Mouse (Mus musculus): Measurements from ENCODE around the gene Tspan11. TPM values are rescaled to one million over a fixed set of nuclear protein-coding genes. Genes with fewer than 3 reads are reported as not detected.

Gene Tspan11
- total and polyA plus RNA-seq, 3 experiments, result not detected

DNA sequence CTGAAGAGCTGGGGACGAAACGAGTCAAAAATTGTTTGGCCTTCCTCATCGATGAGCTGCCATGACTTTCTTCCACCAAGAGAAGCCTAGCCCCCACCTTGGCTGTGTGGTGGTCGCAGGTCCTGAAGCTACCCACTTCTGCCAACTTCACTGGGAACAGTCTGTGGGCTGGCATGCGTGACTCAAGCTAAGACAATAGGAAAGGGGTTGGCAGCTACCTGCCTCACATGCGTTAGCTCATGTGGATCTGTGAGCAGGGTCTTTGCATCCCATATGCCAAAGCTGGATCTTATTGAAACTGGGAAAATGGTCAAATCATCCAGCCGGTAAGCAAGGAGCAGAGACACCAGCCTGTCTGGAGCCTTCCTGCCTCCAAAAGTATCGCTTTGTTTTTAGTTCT is 14.8 kb upstream of the Tspan11 start:
- H3K4me1 ChIP-seq (ENCODE audit: control insufficient read depth in 1 of 2, insufficient read depth in 2 of 2), result no peaks in the 10 kb centered on the region
- no peaks in the 10 kb centered on the region for H3K36me3 ChIP-seq (replicated peaks in 1 of 2; ENCODE audit: control insufficient read depth in 1 of 2, insufficient read depth in 1 of 2, low read length in 1 of 2)
- no peak for DNase-seq (ENCODE audit: extremely low read depth)
- in situ Hi-C loops (cut with MboI; ENCODE audit: low pct_ligation_motif_present, low pct_unique_long_range_greater_than_20kb, low sequenced_read_pairs) (no loop called here), dilution Hi-C loops (cut with MboI; ENCODE audit: extremely low pct_ligation_motif_present, extremely low pct_unique_long_range_greater_than_20kb, low sequenced_read_pairs) (no loop called here)
- H3K4me2 ChIP-seq (ENCODE audit: insufficient read depth, low read depth, poor library complexity, severe bottlenecking), result no peak overlapping the region
- H3K79me2 ChIP-seq (replicated peaks; ENCODE audit: control insufficient read depth, extremely low read depth, insufficient read depth, poor library complexity, severe bottlenecking), result no peaks in the 10 kb centered on the region
- no peak overlapping the region for H3K9ac ChIP-seq (ENCODE audit: insufficient read depth, low read depth)
- H3K9me3 ChIP-seq (replicated peaks; ENCODE audit: low read length), result peaks cover 17% of the 10 kb centered on the region
- TF ChIP-seq ZNF384 (IDR thresholded peaks at IDR 0.05; ENCODE audit: low read depth, low read length) (no peak), IRF4 (IDR thresholded peaks at IDR 0.05; ENCODE audit: low read depth, low read length) (no peak), POLR2A (IDR thresholded peaks at IDR 0.05; ENCODE audit: low read depth, low read length) (no peak), RAD21 (IDR thresholded peaks at IDR 0.05; ENCODE audit: low read depth, low read length) (no peak), MXI1 (IDR thresholded peaks at IDR 0.05; ENCODE audit: low read depth, low read length) (no peak), ZMIZ1 (IDR thresholded peaks at IDR 0.05; ENCODE audit: low read depth, low read length) (no peak), PAX5 (IDR thresholded peaks at IDR 0.05; ENCODE audit: low read length) (no peak), TBP (conservative IDR thresholded peaks at IDR 0.05; ENCODE audit: low read depth, low read length) (no peak), ZC3H11A (IDR thresholded peaks at IDR 0.05; ENCODE audit: low read depth, low read length) (no peak), SIN3A (IDR thresholded peaks at IDR 0.05; ENCODE audit: low read length) (no peak), CHD1 (IDR thresholded peaks at IDR 0.05; ENCODE audit: low read depth, low read length) (no peak), JUN (IDR thresholded peaks at IDR 0.05; ENCODE audit: insufficient read depth, low read depth, low read length) (no peak), E2F4 (IDR thresholded peaks at IDR 0.05; ENCODE audit: insufficient replicate concordance, low read depth, low read length) (no peak), GABPA (IDR thresholded peaks at IDR 0.05; ENCODE audit: insufficient replicate concordance, low read depth, low read length) (no peak), ZKSCAN1 (IDR thresholded peaks at IDR 0.05; ENCODE audit: borderline replicate concordance, low read depth, low read length) (no peak), RCOR1 (conservative IDR thresholded peaks at IDR 0.05; ENCODE audit: low read depth, low read length) (no peak)
- H3K27ac ChIP-seq (ENCODE audit: insufficient read depth, low read depth), result no peak overlapping the region
- peaks cover 80% of the 10 kb centered on the region for H3K27me3 ChIP-seq (replicated peaks)
- H3K4me3 ChIP-seq (replicated peaks in 1 of 3; ENCODE audit: low read depth in 2 of 3, low read length in 2 of 3, poor library complexity in 1 of 3), result no peak overlapping the region

DNA sequence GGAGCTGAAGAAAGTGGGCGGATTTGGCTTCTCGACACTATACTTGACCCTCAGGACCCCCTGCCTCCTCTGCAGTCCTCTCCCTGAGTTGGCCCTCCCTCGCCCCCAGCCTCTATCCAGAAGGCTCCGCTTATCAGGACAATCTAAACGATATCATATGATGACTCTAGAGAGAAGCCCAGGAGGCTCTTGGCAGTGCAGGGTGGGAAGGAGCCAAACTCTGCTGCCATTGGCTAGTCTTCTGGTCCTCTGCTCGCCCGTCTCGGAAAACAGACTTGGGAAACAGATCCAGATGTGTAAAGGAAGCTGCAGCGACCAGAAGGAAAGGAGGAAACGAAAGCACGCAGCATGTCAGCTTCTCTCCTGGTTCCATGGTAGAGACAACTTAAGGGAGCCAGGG is 11.5 kb upstream of the Tspan11 start:
- in situ Hi-C loops (cut with MboI; ENCODE audit: low pct_ligation_motif_present, low pct_unique_long_range_greater_than_20kb, low sequenced_read_pairs), result no loop called here
- Histone ChIP-seq H3K36me3 (replicated peaks in 1 of 2; ENCODE audit: control insufficient read depth in 1 of 2, insufficient read depth in 1 of 2, low read length in 1 of 2) (no peaks in the 10 kb centered on the region), H3K4me2 (ENCODE audit: insufficient read depth, low read depth, poor library complexity, severe bottlenecking) (no peak overlapping the region), H3K4me1 (ENCODE audit: control insufficient read depth in 1 of 2, insufficient read depth in 2 of 2) (no peaks in the 10 kb centered on the region), H3K9ac (ENCODE audit: insufficient read depth, low read depth) (no peak overlapping the region), H3K4me3 (replicated peaks in 1 of 3; ENCODE audit: low read depth in 2 of 3, low read length in 2 of 3, poor library complexity in 1 of 3) (no peak overlapping the region), H3K9me3 (replicated peaks; ENCODE audit: low read length) (peaks cover 22% of the 10 kb centered on the region), H3K27me3 (replicated peaks) (peaks cover 63% of the 10 kb centered on the region), H3K79me2 (replicated peaks; ENCODE audit: control insufficient read depth, extremely low read depth, insufficient read depth, poor library complexity, severe bottlenecking) (no peaks in the 10 kb centered on the region), H3K27ac (ENCODE audit: insufficient read depth, low read depth) (no peak overlapping the region)
- no peak for DNase-seq (ENCODE audit: extremely low read depth)
- no peak for TF ChIP-seq ZC3H11A (IDR thresholded peaks at IDR 0.05; ENCODE audit: low read depth, low read length)
- dilution Hi-C loops (cut with MboI; ENCODE audit: extremely low pct_ligation_motif_present, extremely low pct_unique_long_range_greater_than_20kb, low sequenced_read_pairs), result no loop called here

Data from CH12.LX (cell line).